Mouse (Mus musculus) embryo, embryonic 11 days (tissue): ENCODE data around the gene 9330182L06Rik.
A peak's percentile ranks its signal among the peaks of the same experiment; 100 is the strongest.

ENCODE experiments used
- DNase-seq: peaks from one replicate; pipeline ENCODE4 v3.0.0-alpha.2; 2015

The 9330182L06Rik gene

DNA sequence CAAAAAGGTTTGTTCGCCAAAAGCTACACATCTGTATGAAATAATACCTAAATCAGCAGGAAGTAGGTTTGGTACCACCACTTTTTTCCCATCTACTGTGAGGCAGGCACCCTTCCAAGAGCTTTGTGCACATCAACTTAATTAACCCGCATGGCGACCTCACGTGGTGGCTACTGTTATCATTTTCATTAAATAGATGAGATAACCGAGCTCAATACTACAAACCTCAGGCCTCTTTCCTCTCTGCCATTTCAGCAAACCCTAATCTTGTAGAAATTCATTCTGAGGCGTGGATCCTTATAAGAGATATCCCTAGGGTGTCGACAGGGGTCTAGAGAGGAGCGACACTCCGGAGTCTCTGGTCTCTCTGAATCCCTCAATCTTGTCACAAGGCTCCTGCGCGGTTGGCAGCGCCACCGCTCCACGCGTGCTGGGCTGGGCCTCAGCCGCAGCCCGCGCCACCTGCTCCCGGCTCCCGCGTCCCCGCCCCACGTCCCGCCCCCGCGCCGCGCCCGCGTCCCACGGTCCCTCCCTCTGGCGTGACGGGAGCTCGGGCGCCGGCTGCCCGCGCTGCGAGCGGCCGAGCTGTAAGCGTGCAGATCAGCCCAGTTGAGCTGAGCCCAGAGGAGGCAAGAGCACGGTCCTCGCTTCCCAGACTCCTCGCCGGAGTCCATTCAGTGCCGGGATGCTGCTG, at the start of gene 9330182L06Rik:
Gene 9330182L06Rik, plus strand, starts transcription at position 533 of the 694 bp plus-strand sequence.
- peak; percentile 79 for DNase-seq

- DNase-seq = no peak
These were observed 38.4 kb upstream of the 9330182L06Rik start for GRCm38 (mm10) chr5:9227456-9228008.

DNA sequence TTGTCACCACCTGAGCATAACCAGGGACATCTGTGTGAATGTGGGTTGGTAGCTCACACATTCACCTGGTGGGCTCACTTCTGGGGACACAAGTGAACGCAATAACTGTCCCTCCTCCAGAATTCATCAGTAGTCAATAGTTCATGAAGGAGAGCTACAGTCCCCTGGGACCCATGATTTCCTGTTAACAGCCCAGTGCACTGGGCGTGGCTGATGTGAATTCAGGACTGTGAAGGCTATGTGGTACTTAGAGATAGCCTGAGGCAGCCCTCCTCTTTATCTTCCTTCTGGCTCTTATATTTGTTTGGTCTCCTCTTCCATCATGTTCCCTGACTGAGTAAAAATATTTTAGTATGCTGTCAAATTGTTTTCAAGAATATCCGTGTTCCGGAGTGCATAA, 1.6 kb upstream of the 9330182L06Rik start:
- peak; percentile 49 for DNase-seq

DNA sequence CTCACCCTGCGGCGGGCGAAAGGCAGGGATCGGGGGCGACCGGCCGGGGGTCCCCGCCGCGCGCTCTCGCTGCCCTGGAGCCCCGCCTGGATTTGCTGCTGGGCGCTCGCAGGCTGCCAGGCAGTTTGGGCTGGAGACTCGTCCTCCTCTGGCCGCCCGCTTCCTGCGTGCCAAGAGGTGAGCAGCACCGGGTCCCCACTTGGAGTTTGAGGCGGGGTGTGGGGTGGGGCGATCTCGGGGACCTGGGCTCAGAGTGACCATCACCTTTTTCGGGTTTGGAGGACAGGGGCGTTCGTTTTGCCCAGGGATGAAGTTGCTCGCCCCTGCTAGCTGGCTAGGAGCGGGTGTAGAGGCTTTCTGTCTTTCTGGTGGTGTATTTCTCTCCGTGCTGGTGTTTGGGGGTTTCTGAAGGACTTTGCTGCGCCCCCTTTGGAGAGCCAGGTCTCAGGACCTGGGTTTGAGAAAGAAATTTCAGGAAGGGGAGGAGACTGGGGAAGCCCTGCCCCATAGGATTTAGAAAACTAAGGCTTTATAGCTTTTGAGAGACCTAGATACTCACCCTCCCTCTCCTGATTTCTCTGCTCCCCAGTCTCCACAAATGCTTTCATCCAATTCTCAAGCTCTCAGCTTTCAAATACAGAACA, 484 bp downstream of the 9330182L06Rik start:
- DNase-seq = peak; percentile 61

- DNase-seq = no peak
These were observed 3.7 kb downstream of the 9330182L06Rik start for GRCm38 (mm10) chr5:9269666-9270065.

DNA sequence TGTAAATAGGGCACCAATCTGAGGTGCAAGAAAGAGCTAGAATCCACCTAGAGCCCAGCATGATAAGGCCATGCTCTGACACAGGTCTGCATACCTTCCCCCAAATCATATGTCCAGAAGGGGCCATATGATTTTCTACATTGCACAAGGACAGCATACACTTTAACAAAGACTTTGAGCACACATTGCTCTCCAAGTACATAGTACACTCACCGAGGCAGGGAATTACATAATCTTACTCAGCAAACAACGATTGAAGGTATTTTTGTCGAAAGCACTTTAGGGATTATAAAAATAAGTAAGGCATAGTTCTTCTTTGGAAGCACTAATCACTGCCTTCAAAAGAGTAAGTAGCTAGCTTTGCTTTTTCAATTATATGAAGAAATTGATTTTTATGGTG, 7.1 kb downstream of the 9330182L06Rik start:
- no peak for DNase-seq

- DNase-seq = no peak
These were observed 30.0 kb downstream of the 9330182L06Rik start for GRCm38 (mm10) chr5:9295777-9296549.

- DNase-seq = no peak
These were observed 30.6 kb downstream of the 9330182L06Rik start for GRCm38 (mm10) chr5:9296550-9296928.

DNA sequence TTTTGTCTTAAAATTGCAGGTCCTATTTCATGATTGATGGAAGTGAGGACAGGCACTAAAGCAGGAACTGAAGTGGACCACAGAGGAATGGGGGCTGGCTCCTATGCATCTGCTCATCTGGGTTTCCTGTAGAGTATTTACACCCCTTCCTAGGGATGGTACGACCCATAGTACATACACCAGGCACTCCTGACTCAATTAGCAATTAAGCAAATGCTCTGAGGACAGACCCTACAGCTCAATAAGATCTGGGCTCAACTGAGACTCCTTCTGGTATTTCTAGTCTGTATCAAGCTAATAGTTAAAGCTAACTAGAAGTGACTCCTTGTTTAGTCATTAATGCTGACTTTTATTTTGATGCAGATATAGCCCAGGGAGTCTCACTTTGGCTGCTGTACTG, 60.9 kb downstream of the 9330182L06Rik start:
- no peak for DNase-seq

- no peak for DNase-seq
These were observed 61.6 kb downstream of the 9330182L06Rik start for GRCm38 (mm10) chr5:9327528-9327927.

DNA sequence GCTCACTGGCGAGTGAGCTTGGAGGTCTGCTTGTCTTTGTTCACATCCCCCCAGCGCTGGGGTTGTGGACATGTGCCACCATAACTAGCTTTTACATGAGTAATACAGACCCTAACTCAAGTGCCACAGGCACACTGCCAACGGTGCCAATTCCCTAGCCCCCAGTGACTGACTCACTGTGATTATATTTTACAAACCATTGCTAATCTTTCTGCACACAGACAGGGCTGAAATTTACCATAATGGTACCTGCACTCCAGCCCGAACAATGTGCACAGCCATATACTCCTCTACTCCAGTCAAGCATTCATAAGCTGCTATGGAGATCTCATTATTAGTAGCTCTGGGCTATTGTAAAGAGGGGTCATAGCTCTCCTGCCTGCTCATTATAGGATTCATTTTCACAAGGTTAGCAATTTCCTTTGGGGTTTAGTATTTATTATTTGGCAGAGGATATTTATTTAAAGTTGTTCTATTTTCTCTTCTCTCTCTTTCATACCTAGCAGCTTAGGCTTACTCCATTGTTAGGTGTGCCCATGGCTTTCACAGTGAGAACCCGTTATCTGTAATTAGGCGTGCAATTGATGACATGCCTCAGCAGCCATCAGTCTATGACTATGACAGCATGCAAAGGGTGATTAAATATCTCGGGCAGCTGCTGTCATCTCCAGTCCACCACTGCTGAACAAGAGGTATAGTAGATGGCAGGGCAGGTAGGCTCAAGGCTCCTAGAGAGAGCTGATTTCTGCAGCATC, 73.0 kb downstream of the 9330182L06Rik start:
- no peak for DNase-seq

DNA sequence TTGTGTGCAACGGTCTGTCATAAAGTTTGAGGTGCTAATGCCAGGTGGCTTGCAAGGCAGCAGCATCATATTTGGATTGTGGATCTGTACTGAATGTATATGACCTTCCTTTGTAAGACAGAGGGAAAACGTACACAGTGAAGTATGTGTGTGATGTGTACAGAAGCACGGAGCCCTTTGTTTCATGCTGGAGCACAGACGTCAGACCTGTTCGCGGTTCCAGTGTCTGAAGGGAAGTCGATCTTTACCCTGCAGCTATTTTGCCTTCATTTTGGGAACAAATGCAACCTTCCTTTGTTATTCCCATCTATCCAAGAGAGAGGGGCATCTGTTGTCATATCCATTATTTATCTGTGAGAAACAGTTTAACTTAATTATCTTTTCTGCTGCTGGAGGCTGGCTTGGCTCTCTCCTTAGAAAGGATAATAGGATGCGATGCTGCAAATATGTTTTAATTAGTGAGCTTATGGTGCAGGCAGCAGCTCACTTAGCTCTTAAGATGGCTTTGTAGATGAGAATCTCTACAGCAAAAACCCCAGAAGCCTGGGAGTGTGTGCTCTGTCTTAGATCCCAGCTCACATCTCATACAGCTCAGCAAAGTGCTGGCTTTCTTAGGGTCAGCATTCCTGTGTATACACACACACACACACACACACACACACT, 73.7 kb downstream of the 9330182L06Rik start:
- DNase-seq = no peak

DNA sequence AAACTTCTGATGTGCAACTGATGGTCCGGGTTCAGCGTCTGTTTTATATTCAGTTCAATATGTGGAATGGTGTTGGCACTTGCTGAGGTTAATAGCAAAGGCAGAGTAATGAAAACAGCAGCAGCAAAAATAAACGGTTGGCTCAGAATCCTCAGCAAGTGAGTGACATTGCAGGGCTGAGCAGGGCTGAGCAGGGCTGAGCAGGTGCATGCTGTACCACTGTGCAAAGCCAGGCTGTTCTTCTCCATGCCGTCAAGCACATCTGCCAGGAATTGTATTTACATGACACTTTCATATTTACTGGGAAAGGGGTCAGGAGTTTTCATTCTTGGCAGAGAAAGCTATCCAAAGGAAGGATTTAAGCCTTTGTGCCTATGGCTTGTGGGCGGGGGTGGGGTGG, 78.7 kb downstream of the 9330182L06Rik start:
- DNase-seq = no peak

DNA sequence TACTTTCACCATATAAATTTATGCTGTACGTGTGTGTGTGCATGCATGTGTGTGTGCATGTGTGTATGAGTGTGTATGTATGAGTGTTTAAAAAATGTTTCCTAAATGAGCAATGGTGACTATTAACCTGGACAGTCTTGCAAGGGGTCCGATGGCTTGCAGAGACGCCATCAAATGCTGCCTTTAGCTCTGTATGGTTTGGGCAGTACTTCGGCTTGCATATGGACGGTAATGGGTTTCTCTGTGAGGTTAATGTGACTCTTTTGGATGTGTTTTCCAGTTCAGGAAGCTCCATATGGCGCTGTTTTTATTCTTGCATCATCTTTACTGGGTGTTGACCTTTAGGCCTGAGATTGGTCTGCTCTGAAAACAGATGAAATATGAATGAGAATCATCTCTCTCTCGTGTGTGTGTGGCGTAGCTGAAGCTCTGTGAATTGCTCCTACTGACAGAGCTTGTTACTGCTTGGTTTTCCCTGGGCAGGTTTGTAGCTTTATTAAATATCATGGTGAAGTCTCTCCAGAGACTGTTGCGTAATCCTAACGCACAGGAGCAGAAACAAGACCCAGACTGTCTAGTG, 79.2 kb downstream of the 9330182L06Rik start:
- no peak for DNase-seq

GRCm38 (mm10) chr5:9345625-9346024, 79.7 kb downstream of the 9330182L06Rik start:
- DNase-seq = no peak

- DNase-seq = no peak
These were observed 80.6 kb downstream of the 9330182L06Rik start for GRCm38 (mm10) chr5:9346510-9346909.

DNA sequence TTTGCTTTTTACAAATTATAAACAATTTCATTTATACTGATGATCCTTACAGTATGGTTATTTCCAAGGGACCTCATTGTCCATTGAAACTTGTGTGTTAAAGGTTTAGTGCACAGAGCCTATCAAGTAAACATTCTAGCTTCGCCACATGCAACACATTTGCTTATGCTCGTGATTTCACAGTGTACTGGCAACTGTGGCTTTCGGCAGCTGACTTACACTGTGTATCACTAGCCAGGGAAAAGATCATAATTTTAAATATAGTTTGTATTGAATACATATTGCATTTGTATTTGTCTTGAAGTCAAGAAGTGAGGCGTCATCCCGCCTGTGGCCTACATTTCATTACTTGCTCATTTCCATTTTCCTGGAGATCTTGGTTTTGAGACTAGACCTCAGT, 86.2 kb downstream of the 9330182L06Rik start:
- no peak for DNase-seq

GRCm38 (mm10) chr5:9352646-9353045, 86.7 kb downstream of the 9330182L06Rik start:
- no peak for DNase-seq

DNA sequence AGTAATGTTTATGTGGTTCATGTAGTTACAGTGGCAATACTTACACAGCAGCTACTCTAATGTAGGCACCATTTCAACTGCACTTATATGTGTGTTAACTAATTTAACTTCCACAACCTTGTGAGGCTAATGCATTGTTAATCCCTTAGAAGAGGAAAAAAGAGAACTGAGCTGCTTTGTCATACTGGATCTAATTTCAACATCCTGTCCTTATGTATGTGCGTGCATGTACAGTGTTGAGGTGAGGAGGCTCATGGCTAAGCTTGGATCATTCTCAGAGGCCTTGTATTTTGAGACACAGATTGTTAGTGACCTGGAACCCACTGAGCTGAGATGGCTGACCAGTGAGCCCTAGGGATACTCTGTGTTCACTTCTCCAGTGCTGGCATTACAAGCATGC, 88.3 kb downstream of the 9330182L06Rik start:
- no peak for DNase-seq

GRCm38 (mm10) chr5:9358076-9358475, 92.2 kb downstream of the 9330182L06Rik start:
- DNase-seq = peak; percentile 16

DNA sequence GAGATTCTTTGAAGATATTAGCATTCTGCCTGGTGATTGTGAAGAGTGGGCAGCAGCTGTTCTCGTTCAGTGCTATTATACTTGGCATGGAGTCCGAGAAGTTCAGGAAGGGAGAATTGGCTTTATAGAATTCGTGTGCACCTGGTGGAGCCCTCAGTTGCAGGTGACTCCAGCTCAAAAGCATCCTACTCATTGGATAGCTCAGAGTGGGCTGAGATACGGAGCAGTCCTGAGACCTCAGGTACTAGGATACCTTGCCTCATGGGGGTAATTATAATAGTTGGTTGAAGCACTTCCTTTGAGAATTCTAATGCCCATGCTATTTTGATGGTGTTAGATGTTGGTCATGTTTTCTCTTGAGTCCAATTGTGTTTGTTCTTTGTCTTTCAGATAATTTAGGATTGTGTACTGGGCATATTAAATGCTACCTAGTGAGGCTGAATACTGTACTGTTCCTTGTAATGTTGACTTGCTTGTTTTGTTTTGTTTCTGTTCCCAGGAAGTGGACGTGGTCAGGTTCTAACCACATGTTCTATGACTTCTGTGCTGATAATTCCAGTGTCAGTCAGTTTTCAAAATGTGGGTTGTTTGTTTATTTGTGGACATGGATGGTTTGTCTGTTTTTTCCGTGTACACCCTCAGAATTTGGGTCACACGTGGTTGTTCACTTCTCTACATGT, 96.2 kb downstream of the 9330182L06Rik start:
- no peak for DNase-seq
